Mouse (Mus musculus): Measurements from ENCODE around the gene Gcc1.

The Gcc1 gene

DNA sequence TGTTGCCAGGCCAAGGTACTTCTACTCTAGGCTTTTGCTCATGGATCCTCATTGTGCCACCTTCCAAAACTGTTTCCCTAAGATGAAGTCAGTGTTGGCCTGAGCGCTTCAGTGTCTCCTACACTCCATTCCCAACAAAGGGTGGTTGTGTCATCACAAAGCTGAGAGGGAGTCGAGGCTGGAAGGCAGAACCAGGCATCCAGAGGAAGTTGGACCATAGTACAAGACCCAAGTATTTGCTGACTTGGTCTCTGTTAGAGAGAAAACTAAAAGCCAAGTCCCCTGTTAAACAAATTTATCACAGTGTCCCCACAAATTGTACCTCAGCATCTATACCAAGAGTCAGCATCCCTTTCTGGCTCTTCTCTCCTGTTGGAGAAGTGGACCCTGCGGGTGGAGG lies at the start of gene Gcc1:
Gene Gcc1, minus strand, starts transcription at position 101 of the 400 bp plus-strand sequence.
- no peak for DNase-seq (ENCODE audit: extremely low spot score, low read depth, low spot score)

- no peak for DNase-seq (ENCODE audit: extremely low spot score, low read depth, low spot score)
Observed at GRCm38 (mm10) chr6:28474839-28475238, 46.6 kb upstream of the Gcc1 start, which contains the start of gene Snd1. Gene Snd1 (plus strand): TSS chr6:28475139.

GRCm38 (mm10) chr6:28474211-28474610 lies 46.0 kb upstream of the Gcc1 start:
- no peak for DNase-seq (ENCODE audit: extremely low spot score, low read depth, low spot score)

DNA sequence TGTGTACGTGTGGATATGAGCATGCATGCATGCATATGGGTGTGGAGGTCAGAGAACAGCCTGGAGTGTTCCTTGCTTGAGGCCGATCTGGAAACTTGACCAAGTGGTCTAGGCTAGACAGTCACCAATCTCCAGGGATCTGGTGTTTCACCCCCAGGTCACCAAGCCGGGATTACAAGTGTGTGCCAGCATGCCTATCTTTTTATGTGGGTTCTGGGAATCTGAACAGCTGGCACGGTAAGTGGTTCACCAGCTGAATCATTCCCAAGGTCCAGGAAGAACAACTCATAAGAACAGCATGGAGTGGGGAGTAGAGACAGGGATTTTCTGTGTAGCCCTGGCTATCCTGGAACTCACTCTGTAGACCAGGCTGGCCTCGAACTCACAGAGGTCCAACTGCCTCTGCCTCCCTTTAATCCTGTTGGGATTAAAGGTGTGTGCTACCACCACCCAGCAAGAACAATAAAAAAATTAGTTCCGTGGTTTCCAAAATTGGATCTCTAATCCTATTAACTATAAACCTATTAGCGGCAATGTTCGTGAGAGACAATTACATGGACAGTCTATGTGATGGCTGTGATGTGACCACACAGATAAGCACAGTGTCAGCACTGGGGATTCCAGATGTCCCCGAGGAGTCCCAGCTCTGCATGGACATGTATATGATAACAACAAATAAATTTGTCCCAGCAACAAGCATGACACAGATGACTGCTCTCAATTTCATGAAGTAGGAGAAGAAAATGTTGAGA lies 43.3 kb upstream of the Gcc1 start:
- DNase-seq (ENCODE audit: extremely low spot score, low read depth, low spot score) = no peak

DNA sequence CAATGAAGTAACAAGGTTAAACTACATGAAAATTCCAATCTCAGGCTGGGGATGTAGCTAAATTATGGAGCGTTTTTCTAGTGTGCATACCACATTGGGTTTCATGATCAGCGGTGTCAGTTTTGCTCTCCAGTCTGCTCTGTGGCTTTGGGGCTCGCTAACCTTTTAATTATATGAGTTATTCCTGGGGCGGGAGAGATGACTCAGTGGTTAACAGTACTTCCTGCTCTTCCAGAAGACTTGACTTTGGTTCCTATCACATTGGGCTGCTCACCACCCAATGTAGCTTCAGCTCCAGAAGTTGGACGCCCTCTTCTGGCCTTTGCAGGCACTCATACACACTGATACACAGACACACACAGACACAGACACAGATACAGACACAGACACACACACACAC lies 42.4 kb upstream of the Gcc1 start:
- no peak for DNase-seq (ENCODE audit: extremely low spot score, low read depth, low spot score)

DNA sequence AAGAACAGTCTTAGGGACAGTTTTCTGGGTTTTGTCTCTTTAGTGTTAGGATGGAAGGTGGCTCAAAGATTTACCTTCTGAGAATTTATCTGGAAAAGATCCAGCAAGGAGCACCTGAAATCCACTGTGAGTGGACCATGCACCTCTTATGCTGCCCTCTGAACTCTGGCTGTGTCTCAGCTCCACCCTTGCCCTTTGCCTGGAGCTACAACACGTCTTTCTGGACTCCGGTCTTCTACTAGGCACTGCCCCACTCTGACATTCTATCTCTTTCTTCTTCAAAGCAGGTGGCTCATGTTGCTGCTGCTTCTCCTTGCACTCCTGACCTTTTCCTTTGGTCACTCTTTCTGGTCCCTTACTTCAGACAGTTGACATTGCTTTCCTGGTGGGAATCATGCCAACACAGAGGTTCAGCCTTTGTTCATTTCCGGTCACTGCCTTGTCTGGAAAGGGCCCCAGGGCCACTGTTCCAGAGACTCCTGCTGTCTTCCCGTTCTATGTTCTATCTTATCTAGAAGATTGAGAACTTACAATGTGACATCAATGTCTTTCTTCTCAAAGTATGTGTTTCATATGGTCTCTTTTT lies 41.9 kb upstream of the Gcc1 start:
- no peak for DNase-seq (ENCODE audit: extremely low spot score, low read depth, low spot score)

GRCm38 (mm10) chr6:28464630-28465029 lies 36.4 kb upstream of the Gcc1 start:
- no peak for DNase-seq (ENCODE audit: extremely low spot score, low read depth, low spot score)

DNA sequence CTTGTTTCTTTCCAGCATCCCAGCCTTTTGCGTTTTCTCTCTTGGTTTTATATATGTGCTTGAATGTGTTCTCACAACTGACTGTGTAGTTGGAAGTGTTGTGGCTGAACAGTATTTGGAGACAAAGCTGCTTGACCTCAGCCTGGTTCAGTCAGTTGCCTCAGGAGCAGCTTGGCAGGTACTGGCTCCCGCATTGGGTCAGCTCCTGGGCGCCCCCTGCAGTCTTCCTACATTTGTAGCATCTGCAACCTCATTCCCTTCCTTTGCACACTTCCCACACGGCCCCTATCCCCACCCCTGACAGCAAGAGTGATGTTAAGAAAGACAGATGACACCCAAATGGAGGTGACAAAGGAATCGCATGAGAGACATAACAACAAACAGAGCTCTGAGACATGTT lies 32.3 kb upstream of the Gcc1 start:
- no peak for DNase-seq (ENCODE audit: extremely low spot score, low read depth, low spot score)

DNA sequence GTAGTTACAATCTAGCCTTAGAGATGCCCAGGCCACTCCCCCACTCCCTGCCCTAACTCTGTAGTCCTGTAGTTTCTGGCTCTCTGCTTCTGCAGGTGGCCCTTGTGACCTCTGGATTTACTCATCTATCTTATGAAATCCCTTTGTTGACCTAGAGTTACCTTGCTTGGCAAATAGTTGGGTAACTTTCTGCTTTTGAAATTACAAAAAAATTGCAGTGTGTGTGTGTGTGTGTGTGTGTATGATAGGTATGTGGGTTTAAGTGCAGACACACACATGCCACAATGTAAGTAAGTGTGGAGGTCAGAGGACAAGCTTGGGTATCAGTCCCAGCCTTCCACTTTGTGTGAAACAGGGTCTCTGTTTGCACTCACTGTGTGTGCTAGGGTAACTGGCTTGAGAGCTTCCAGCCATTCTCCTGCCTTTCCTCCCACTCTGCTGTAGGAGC lies 31.1 kb upstream of the Gcc1 start:
- DNase-seq (ENCODE audit: extremely low spot score, low read depth, low spot score) = no peak

DNA sequence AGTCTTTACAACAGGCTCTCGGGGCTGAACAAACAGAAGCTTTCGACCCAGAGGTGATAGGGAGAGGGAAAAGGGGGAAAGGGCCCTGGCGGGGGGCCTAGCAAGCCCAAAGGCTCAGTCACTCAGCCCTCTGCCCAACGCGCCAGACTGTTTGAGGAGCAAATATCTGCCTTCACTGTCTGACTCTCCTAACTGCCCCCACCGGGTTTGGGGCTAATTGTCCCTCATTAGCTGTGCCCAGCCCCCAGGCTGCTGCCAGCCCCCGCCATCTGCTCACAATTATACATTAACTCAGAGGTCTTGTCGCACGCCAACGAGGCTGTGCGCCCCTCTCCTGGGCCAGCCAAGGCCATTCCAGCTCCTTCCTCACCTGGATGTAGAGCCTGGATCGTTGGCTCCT lies 22.8 kb upstream of the Gcc1 start:
- no peak for DNase-seq (ENCODE audit: extremely low spot score, low read depth, low spot score)

DNA sequence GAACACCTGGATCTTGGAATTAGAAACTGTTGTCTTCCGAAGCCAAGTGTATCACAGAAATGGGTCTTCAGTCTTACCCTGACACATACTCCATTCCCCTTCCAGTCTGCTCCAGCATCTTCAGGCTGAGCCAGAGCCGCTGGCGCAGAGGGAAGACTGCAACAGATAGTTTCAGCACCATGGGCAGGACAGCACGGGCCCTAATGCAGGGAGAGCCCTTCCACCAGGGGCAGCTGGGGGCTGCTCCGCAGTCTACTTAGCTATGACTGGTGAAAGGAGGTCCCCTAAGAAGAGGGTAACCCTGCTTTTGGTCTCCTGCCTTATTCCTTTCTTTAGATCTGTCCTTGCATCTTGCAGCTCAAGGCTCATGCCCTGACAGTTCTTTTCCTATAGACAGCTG lies 22.3 kb upstream of the Gcc1 start:
- DNase-seq (ENCODE audit: extremely low spot score, low read depth, low spot score) = no peak

- no peak for DNase-seq (ENCODE audit: extremely low spot score, low read depth, low spot score)
Observed at GRCm38 (mm10) chr6:28449253-28449652, 21.1 kb upstream of the Gcc1 start, which contains the start of gene Pax4. Gene Pax4 (minus strand): TSS chr6:28449353.

- DNase-seq (ENCODE audit: extremely low spot score, low read depth, low spot score) = no peak
Observed at GRCm38 (mm10) chr6:28447937-28448336, 19.7 kb upstream of the Gcc1 start.

- DNase-seq (ENCODE audit: extremely low spot score, low read depth, low spot score) = no peak
Observed at GRCm38 (mm10) chr6:28431538-28431855, 3.3 kb upstream of the Gcc1 start.

GRCm38 (mm10) chr6:28430795-28431537 lies 2.8 kb upstream of the Gcc1 start:
- no peak for DNase-seq (ENCODE audit: extremely low spot score, low read depth, low spot score)

DNA sequence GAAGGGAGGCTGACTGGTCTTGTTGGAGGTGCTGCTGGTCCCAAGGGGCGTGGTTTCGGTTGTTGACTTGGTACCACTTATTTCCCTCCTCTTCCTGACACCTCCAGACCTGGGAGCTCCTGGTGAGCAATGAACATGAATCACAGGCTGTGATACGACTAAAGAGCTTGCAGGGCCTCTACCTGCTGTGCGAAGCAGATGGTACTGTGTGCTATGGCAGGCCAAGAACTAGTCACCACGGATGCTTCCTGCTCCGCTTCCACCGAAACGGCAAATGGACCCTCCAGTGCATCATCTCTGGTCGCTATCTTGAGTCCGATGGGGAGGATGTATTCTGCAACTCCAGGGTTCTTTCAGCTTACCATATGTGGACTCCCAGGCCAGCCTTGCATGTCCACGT lies 1.7 kb upstream of the Gcc1 start:
- DNase-seq (ENCODE audit: extremely low spot score, low read depth, low spot score) = no peak

DNA sequence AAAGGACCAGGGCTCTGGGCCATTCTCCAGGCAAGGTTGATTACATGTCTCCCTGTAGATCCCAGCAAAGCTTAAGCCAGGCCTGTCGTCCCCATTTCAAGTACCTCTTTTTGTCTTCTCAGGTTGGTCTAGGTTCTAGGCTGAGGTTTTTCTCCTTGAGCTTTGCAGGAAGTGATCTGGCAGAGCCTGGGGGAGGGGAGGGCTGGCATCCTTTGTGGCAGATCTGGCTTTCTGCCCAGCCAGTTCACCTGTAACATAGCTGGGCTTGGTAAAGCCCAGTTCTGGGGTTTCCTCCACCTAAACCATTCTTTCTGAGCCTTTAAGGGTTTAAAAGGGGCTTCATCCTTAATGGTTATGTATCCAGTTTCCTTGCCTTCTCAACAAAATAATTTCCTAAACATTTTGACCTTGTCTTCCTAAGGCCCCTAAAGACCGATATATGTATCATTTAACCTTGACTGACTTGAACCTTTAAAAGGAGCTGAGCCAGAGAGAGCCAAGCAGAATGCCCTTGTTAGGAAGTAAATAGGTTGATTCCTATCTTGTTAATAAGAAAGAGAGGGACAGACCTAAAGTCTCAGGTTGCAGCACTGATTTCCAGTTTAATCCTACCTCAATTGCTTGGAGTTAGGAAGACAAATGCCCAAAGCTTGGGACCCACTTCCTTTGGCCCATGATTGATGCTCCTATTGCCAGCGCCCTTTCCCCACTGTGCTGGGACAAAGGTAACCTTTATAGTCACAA lies 922 bp downstream of the Gcc1 start, which contains the start of gene Fscn3:
Gene Fscn3, plus strand, starts transcription at position 694 of the 744 bp plus-strand sequence.
- no peak for DNase-seq (ENCODE audit: extremely low spot score, low read depth, low spot score)

- no peak for DNase-seq (ENCODE audit: extremely low spot score, low read depth, low spot score)
Observed at GRCm38 (mm10) chr6:28425019-28425418, 3.2 kb downstream of the Gcc1 start.

GRCm38 (mm10) chr6:28423767-28424695 lies 4.2 kb downstream of the Gcc1 start:
- DNase-seq (ENCODE audit: extremely low spot score, low read depth, low spot score) = no peak

- DNase-seq (ENCODE audit: extremely low spot score, low read depth, low spot score) = peak; percentile 39
Observed at GRCm38 (mm10) chr6:28423313-28423712, 4.9 kb downstream of the Gcc1 start, which contains the start of gene Arf5. Gene Arf5 (plus strand): TSS chr6:28423560.

Data from hindlimb bud, embryonic 11.5 days (tissue).